Mouse (Mus musculus) CD4-positive helper T cell, adult 2 months (primary cell): ENCODE measurements around the gene Slc3a2.

Experiments used
- DNase-seq: peaks from one replicate; pipeline ENCODE4 v3.0.0-alpha.2; 2012; ENCODE audit warnings: low read depth, missing footprints, low spot score

Slc3a2 gene

GRCm38 (mm10) chr19:8710057-8710456 lies 13.1 kb downstream of the Slc3a2 start:
- DNase-seq: no peak

- no peak for DNase-seq
These were observed 14.2 kb downstream of the Slc3a2 start for GRCm38 (mm10) chr19:8708954-8709353.

- no peak for DNase-seq
These were observed 16.2 kb downstream of the Slc3a2 start for GRCm38 (mm10) chr19:8706930-8707329.

GRCm38 (mm10) chr19:8706132-8706667 lies 17.0 kb downstream of the Slc3a2 start:
- no peak for DNase-seq

- DNase-seq: no peak
These were observed 18.0 kb downstream of the Slc3a2 start for GRCm38 (mm10) chr19:8705026-8705708.

- DNase-seq: no peak
These were observed 19.6 kb downstream of the Slc3a2 start for GRCm38 (mm10) chr19:8703571-8703970.

- DNase-seq: no peak
These were observed 20.7 kb downstream of the Slc3a2 start for GRCm38 (mm10) chr19:8702458-8702857.

GRCm38 (mm10) chr19:8699652-8700051 lies 23.5 kb downstream of the Slc3a2 start:
- no peak for DNase-seq

- peak; percentile 70 for DNase-seq
These were observed 27.8 kb downstream of the Slc3a2 start for GRCm38 (mm10) chr19:8695330-8695729.

GRCm38 (mm10) chr19:8692740-8693139 lies 30.4 kb downstream of the Slc3a2 start:
- DNase-seq: no peak

GRCm38 (mm10) chr19:8691871-8692539 lies 31.2 kb downstream of the Slc3a2 start:
- DNase-seq: no peak

- no peak for DNase-seq
These were observed 39.5 kb downstream of the Slc3a2 start for GRCm38 (mm10) chr19:8683627-8684026.

GRCm38 (mm10) chr19:8682996-8683395 lies 40.2 kb downstream of the Slc3a2 start:
- peak; percentile 80 for DNase-seq

GRCm38 (mm10) chr19:8681633-8682362 lies 41.4 kb downstream of the Slc3a2 start:
- DNase-seq: no peak

- no peak for DNase-seq
These were observed 44.0 kb downstream of the Slc3a2 start for GRCm38 (mm10) chr19:8679031-8679779.

GRCm38 (mm10) chr19:8673336-8674063 lies 49.7 kb downstream of the Slc3a2 start:
- no peak for DNase-seq

- DNase-seq: no peak
These were observed 50.3 kb downstream of the Slc3a2 start for GRCm38 (mm10) chr19:8672859-8673258.

GRCm38 (mm10) chr19:8665746-8666145 lies 57.4 kb downstream of the Slc3a2 start:
- DNase-seq: no peak

- no peak for DNase-seq
These were observed 58.3 kb downstream of the Slc3a2 start for GRCm38 (mm10) chr19:8664859-8665258.

- DNase-seq: no peak
These were observed 59.2 kb downstream of the Slc3a2 start for GRCm38 (mm10) chr19:8663911-8664421.
